Mouse (Mus musculus): Measurements from ENCODE around the gene Dedd2.

Dedd2 gene

DNA sequence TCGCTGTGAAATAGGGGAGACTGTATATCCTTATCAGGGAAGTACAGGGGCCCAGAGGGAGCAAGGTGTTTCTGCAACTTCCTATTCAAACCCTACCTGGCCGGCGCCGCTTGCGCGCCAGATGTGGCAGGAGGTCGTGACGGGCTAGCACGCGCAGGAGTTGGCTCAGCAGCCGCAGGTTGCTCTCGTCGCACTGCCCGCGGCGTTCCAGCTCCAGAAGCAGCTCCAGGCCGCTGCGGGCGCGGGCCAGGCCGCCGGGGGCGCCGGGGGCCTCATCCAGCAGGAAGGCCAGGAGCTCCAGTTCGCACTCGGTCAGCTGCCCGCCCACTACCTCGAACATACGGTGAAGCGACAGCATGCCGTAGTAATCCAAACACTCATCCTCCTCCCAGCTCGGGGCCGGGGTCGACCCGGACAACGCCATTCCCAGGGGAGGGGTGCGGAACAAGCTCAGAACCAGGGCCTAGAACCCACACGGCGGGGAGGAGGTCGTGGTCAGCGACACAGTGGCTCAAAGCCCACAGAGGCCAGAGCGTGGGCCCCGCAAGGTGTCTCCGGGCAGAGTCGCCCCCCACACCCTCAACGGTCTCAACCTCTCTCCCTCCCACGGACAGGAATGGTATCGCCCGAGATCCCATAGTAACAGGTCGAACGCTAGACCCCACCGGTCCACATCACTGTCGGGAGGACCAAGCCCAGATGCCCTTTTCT is 1.6 kb downstream of the Dedd2 start:
- peak; percentile 67 for DNase-seq (ENCODE audit: low read depth, low spot score)

- no peak for DNase-seq (ENCODE audit: low read depth, low spot score)
Measured at GRCm38 (mm10) chr7:25217653-25218395, 2.6 kb downstream of the Dedd2 start.

DNA sequence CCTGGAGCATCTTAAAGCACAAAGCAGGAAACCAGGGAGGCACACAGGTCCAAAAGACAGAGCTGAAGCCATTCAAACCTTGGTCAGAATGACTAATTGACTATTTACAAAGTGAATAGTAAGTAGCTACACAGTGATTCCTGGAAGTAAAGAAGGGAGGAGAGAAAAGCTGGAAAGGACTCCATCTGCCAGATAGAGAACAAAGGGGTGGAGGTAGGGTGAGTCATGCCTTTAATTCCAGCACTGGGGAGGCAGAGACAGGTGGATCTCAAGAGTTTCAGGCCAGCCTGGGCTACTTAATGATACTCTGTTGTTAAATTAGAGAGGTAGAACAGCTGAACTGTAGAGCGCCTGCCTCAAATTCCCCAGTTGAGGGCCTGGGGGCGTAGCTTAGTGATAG is 6.2 kb downstream of the Dedd2 start:
- no peak for DNase-seq (ENCODE audit: low read depth, low spot score)

DNA sequence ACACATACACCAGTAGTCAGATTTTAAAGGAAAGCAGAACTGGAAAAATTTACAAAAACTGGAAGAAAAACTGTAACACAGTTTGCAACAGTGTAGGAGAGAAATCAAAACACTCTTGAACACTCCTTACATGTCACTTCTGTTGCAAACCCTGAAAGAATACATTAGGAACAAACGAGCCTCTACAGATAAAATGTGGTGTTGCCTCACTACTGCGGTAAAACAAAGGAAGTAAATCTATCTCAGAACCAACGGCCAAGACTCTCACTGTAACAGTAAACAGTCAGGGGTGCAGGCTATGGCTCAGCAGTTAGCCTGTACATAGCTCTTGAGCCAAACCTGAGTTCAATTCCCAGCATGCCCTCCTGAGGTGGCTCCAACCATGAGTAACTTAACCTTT is 7.3 kb downstream of the Dedd2 start:
- DNase-seq (ENCODE audit: low read depth, low spot score), result no peak

GRCm38 (mm10) chr7:25210482-25210881 is 9.9 kb downstream of the Dedd2 start:
- no peak for DNase-seq (ENCODE audit: low read depth, low spot score)

GRCm38 (mm10) chr7:25209161-25209622 is 11.2 kb downstream of the Dedd2 start:
- DNase-seq (ENCODE audit: low read depth, low spot score), result no peak

GRCm38 (mm10) chr7:25206094-25206830 is 14.2 kb downstream of the Dedd2 start:
- DNase-seq (ENCODE audit: low read depth, low spot score), result no peak

DNA sequence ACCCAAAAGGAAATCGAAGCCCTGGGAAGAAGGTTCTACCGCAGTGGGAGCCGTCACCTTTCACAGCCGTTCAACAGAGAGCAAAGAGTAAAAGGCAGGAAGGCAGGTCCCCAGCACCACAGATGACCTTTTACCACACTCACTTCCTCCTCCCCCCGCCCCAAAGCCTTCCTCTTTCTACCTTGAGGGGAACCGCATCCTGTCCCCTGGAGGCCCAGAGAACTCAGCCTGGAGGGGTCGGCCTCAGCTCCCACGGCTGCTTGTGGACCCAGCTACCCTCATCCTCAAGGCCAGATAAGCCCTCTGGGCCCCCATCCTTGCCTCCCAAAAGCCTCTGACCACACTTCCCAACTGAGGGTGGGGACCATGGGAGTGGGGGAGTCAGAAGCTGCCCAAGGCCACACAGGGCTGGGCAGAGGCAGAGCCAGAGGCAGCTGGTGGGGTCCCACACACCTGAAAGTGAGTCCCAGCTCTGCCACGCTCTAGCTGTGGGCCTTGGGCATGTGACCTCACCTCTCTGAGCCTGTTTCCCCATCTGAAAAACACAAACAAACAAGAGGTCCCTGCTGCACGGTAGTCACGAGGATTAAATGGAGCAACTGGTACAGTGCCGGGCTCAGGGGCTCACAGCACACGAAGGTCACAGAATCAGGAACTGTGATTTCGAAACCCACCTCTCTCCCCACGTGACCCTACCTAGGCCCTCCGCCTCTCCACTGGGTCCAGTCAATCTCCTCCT is 14.9 kb downstream of the Dedd2 start:
- no peak for DNase-seq (ENCODE audit: low read depth, low spot score)

GRCm38 (mm10) chr7:25203624-25204023 is 16.8 kb downstream of the Dedd2 start:
- DNase-seq (ENCODE audit: low read depth, low spot score), result no peak

- DNase-seq (ENCODE audit: low read depth, low spot score), result peak; percentile 22
Measured at GRCm38 (mm10) chr7:25197384-25198018, 22.9 kb downstream of the Dedd2 start.

DNA sequence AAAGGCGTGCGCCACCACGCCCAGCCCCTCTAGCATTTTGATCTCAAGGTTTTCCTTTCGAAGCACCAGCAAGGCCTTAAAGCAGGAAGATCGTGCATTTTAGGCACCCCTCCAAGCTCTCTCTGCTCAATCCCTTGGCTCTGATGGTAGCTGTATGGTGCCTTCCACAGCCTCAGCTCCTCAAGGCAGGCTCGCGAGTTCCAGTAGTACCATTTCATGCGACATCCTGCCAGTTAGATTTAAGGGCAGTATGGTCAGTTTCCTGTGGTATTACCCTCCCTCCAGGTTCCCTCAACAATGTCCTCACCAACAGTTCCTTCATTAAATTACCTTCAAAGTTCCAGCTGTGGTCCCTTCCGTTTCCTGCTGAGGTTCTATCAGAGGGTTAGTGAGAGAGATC is 24.3 kb downstream of the Dedd2 start:
- no peak for DNase-seq (ENCODE audit: low read depth, low spot score)

DNA sequence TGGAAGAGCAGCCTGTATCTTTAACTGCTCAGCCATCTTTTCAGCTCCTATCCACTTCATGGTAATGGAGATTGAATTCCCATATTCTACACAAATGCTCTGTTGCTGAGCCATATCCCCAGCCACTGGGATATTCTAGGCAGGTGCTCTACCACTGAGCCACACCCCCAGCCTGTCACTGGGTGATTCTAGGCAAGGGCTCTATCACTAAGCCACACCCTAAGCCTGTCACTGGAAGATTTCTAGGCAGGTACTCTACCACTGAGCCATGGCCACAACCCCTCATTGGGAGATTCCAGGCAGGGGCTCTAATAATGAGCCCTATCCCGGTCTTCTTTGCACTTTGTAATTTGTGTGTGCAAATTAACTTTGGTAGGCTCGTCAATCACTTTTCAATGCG is 25.3 kb downstream of the Dedd2 start:
- no peak for DNase-seq (ENCODE audit: low read depth, low spot score)

DNA sequence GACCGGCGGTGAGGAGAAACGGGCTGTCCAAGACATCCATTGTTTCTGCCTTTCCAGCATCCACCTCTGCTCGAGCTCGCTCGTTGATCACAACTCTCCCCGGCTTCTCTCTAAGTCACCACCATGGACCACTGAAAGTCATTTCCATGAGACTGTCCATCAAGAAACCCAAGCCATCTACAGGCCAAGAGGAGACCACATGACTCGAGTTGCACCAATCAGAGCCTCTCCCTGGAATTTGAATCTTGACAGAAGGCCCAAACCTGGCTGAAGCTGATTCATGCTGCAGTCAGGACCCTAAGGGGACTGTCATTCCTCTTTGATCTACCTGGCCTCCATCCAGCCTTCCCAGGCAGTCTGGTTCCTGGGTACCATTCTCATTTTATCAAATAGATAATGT is 28.3 kb downstream of the Dedd2 start:
- DNase-seq (ENCODE audit: low read depth, low spot score), result peak; percentile 30

- no peak for DNase-seq (ENCODE audit: low read depth, low spot score)
Measured at GRCm38 (mm10) chr7:25190806-25191205, 29.6 kb downstream of the Dedd2 start.

- DNase-seq (ENCODE audit: low read depth, low spot score), result peak; percentile 92
Measured at GRCm38 (mm10) chr7:25187662-25188650, 32.5 kb downstream of the Dedd2 start.

DNA sequence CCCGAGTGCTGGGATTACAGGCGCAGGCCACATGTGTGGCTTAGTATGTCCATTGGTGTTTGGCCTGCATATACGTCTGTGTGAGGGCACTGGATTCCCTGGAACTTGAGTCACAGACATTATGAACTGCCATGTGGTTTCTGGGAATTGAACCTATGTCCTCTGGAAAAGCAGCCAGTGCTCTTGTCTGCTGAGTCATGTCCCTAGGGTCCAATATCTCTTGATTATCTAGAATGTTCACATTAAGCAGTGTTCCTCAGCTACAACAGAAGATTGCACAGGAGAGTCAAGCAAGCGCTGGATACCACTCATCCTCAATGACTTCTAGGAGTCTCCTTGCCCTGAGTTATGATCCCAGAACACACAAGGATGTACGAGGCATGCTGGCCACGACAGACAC is 36.3 kb downstream of the Dedd2 start:
- DNase-seq (ENCODE audit: low read depth, low spot score), result no peak

GRCm38 (mm10) chr7:25181814-25182213 is 38.6 kb downstream of the Dedd2 start:
- peak; percentile 38 for DNase-seq (ENCODE audit: low read depth, low spot score)

- DNase-seq (ENCODE audit: low read depth, low spot score), result peak; percentile 43
Measured at GRCm38 (mm10) chr7:25181331-25181790, 39.1 kb downstream of the Dedd2 start.

DNA sequence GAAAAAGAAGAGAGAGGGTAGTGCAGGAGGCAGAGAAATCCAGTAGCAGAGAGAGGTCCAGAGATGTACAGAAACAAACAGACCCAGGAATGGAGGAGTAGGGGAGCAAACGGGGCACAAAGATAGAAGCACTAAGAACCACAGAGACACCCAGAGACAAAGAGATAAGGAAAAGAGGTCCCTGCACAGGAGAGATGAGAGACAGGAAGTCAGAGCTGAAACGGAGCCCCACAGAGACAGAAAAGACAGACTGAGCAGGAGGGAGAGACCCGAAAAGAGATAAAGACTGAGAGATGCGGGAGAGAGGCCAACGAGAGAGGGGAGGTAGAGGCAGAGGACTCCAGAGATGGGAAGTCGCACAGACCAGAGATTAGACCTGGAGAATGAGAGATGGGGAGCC is 39.9 kb downstream of the Dedd2 start:
- DNase-seq (ENCODE audit: low read depth, low spot score), result no peak

GRCm38 (mm10) chr7:25179606-25180161 is 40.7 kb downstream of the Dedd2 start, which contains the start of gene Pou2f2:
Gene Pou2f2, minus strand, starts transcription at chr7:25179726.
- peak; percentile 95 for DNase-seq (ENCODE audit: low read depth, low spot score)

Data from brain, adult 2 months (tissue).